Mouse (Mus musculus): ENCODE measurements at regions not wholly inside any gene's neighbourhood (a gene's known extent, or its start where the extent isn't known, plus 50 kb on each side); places are given as distances from the start of the nearest gene placed in this dataset.

DNA sequence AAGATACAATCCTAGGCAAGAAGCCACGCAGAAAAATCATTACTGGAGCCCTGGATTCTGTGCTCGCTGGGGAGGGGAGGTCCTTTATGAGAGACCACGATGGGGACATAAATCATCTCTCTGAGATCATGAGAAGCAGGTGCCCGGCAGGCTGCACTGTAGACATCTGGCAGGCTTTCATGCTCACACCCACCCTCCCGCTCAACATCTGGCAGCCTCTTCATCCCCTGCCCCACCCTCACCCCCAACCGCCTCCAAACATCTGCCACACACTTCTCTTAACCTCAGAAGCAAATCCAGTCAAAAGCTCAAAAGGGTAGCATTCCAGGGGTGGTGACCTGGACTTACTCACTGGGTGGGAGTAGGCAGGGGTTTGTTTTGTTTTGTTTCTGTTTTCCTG lies 279.5 kb upstream of the Atp11b start:
- TF ChIP-seq POLR2A (IDR thresholded peaks at IDR 0.05; ENCODE audit: control insufficient read depth, extremely low read depth, insufficient read depth, low read length, poor library complexity) (no peak), CTCF (IDR thresholded peaks at IDR 0.05; ENCODE audit: borderline replicate concordance, control insufficient read depth, extremely low read depth, insufficient read depth, low read length, poor library complexity) (no peak)
